Mouse (Mus musculus) heart, postnatal 10 days (tissue): ENCODE data around the gene Trnp1. TPM values are rescaled to one million over a fixed set of nuclear protein-coding genes. Genes with fewer than 3 reads are reported as not detected.
"Not testable (repeated sequence)": the region's sequence is repeated elsewhere in the genome, so short reads cannot be mapped to it uniquely, and the experiment has no call there.

Experiments used
- DNase-seq, 2 experiments: peaks; one replicate each; pipeline ENCODE4 v3.0.0; 2021
- intact Hi-C: fragments of 180-260 bp; cut with DNase I; formaldehyde crosslinking; loops from one replicate; pipeline ENCODE4 v1.15.1; 2025
- total RNA-seq, 2 experiments: library from RNA; stranded (reverse); gene quantifications; 2 replicates each; pipeline ENCODE4 v1.2.3; 2021

Gene Trnp1
- 1 to 10 TPM; 1.6 to 2.8 TPM for total RNA-seq

DNA sequence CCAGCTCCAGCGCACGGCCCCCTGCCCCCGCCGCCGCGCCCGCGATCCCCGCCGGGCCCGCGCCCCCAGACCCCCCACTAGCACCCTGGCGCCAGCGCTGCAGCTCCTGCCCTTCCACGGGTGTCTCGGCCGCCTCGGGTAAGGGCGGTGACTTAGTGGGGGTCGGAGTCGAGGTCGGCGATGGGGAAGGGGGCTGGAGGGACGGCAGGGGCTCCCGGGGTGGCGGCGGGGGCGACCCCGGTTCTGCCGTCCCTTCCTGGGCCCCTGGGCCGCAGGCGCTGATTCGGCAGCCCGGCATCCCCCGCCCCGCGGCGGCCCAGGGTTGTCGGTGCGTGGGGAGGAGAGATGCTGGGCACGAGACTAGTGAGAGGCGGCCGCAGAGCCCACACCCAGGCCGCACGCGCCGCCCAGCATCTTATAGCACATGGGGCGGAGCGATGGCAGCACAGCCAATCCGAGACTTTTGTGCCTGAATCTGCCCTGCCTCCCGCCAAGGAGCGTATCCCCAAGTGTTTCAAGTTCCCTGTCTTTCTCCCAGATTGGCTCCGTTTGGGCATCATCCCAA is at the start of gene Trnp1:
TSS of gene Trnp1 (minus strand) at position 391 of the 565 bp plus-strand sequence.
- intact Hi-C loops, result no loop called here
- peak; percentile 60 to 70 for DNase-seq

DNA sequence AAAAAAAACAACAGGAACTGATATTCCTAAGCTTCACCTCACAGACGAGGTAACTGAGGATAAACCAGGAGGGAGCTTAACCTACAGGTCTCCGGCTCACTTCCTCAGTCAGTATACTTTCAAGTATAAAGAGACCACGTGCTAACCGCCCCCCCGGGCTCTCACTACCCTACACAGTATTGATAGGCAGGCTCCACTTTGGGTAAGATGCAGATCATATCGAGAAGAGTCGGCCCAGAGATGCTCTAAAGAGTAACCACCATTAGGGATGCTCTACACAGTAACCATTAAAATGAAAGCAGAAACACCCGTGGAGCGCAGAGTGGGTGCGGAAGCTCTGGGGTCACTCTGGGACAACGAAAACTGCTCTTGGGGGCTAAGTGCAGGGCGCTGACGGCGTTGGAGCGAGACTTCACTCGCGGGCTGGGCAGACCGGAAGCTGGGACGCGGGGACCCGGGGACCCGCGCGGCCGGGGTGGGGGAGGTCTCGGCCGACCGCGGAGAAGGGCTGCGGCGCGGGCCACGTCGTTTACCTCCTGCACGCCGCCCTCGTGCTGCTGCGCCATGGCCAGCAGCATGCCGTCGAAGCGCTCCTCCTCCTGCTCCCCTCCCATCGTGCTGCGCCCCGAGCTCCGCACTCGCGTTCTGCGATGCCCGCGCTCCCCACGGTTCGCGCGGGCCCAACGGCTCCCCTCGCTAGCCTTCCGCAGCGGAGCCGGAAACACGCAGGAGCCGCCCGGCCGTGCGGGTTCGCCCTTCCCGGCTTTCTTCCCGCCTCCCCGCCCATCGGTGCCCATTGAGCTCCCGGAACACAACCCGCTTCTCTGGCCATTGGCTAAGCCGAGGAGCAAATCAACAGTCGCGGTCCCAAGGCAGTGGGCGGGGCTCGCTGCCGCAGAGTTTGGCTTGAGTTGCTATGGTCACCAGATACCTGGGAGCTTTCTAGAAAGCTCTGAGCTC is 47.2 kb upstream of the Trnp1 start, which contains the start of gene Nudc:
TSS of gene Nudc (minus strand) at position 725 of the 960 bp plus-strand sequence.
- intact Hi-C loops, result no loop called here
- DNase-seq, result peak; percentile 97

DNA sequence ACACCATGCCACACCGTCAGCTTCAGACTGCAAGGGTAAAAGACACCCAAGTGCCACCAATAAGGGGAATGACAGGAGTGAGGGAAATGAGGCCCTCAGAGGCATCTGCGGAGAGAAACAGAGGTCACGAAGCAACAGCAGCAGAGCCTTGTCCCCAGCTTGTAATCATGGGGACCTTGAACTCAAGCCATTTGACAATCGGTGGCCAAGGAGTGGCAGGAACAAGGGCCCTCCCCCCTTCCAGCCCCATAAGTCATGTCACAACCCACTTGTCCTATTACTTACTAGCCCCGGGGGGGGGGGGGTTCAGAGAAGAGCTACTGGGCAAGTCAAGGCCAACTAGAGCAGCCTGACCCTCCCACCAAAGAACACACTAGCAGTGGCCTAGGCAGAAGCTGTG is 38.3 kb upstream of the Trnp1 start:
- DNase-seq, result no peak
- intact Hi-C loops, result no loop called here

DNA sequence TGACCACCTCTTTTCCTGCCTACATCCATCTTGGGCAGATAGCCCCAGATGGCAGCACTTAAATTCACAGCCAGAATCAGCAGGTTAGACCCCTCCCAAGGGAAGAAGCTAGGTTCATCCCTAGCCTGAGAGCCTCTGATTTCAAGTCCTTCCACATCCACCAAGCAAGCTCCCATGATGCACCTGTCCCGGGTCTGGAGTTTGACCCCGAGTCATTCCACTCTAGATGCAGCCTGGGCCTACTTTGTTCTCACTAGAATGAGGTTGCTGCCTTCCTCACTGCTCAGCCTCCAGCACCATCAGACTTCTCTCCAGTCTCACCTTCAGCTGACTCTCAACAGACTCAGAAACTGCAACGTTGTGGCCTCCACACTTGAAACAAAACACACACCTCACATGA is 37.7 kb upstream of the Trnp1 start:
- DNase-seq, result no peak
- intact Hi-C loops, result no loop called here

DNA sequence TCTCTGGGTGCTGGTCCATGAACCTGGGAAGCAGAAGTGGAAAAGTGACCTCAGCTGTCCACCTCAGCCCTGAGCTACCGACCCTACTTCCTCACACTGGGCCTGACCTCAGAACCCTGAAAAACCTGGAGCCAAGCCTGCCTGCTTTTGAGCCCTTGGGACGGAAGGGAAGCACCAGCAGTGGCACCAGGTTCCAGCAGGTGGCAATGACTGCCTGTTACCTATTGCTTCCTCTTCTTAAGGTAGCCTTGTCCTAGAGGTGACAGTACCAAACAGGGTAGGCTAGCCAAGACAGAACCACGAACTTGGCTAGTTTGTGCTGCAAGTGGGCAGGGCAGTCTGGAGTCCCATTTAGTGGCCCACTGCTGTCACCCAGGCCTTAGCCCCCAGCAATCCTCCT is 34.4 kb upstream of the Trnp1 start:
- intact Hi-C loops, result no loop called here
- DNase-seq, result no peak

DNA sequence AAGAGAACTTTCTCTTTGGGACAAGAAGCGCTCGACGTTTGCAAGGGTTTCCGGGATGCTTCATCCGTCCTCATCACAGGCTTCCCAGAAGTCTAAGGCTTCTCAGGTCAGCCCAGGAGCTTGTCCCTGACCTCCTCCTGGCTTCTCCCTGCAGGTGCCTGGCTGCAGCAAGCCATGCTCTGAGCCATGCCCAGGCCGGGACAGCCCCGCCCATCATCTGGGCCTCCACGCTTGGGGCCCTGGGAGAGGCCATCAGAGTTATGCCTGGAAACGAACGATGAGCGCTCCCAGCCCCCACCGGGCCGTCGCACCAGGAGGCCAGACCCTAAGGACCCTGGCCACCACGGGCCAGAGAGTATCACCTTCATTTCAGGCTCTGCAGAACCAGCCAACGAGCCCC is 29.4 kb upstream of the Trnp1 start:
- no peak for DNase-seq
- intact Hi-C loops, result no loop called here

DNA sequence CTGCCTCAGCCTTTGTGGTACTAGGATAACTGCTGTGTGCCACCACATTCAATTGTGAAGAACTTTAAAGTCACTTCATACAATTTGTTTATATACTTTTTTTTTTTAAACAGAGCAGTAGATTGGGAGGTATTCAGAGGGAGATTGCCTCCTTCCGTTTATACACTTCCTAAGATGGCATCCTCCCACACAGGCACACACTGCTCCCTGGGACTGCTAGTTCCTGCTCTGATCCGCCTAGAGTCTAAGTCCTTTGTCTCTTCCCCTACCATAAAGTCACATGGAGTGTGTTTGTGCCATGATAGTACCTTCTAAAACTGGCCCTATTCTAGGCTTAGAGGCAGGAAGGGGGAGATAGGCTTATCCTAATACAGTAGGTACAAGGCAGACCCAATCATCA is 23.2 kb upstream of the Trnp1 start:
- intact Hi-C loops, result no loop called here
- DNase-seq, result no peak

DNA sequence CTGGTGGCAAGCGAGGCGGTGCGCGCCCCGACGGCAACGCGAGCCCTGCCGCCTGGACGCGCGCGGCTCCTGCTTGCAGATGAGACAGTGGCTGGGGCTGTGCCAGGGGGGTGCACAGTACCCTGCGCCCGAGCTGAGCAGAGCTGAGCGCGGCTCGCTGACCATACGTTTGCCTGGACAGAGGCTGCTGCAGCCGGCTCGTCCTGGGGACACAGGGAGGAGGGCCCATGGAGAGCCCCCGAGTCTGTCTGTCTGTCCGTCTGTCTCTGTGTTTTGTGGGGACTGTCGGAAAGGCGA is 21.0 kb upstream of the Trnp1 start:
- no peak for DNase-seq
- intact Hi-C loops, result loop anchor here (10.0 kb wide), 1 partner anchor 205 kb away; no protein-coding TSS in a partner anchor

DNA sequence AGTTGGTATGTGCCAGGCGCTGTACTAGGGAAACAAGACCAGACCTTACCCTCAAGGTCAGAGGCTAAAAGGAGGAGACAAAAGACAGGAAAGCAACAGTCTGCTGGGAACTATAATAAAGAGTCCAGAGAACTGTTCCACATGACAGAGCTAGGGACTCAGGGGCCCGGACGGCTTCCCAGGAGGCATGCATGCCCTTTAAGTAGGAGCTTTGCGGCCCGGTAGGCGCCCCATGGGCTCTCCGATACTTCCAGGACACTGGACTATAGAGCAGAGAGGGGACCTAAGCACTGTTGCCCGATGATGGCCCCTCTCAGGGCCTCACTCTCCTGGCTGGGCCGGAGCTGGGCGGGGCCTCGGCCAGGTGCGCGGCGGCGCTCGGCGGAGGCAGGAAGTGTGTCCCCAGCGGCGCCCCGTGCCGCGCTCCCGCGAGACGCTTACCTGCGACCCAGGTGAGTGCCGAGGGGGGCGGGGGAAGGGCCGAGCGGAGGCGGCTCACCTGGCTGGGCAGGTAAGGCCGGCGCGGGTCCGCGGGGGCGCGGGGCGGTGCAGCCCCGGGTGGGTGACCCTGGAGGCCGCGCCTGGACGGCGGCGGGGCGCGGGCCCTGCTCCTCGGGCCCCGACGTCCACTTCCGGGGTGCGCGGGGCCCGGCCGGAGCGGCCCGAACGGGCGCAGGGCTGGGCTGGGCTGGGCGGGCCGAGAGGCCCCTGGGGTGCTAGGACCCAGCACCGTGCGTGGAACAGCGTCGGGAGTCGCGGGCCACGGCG is 20.4 kb upstream of the Trnp1 start, which contains the start of gene Kdf1:
TSS of gene Kdf1 (plus strand) at position 363 of the 768 bp plus-strand sequence.
- no peak for DNase-seq

DNA sequence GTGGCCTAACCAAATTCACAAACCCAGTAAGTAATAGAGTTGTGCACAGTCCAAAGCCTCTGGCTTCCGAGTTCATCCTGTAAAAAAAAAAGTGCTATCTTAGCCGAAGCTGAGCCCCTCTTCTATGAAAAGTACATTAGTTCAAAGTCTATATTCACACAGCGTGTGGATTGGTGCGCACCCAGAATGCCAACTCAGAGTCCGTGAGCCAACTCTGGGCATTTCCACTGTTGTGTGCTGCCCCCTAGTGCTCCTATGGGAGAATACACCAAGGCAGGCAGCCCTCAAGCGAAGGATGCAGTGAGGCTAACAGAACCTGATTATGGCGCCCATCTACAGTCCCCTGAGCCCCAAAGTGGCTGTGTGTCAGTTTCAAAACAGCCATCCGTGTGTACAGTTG is 14.6 kb upstream of the Trnp1 start:
- DNase-seq, result peak; percentile 73 to 85
- intact Hi-C loops, result loop anchor here (5.0 to 10.0 kb wide), 2 partner anchors 91 to 198 kb away; no protein-coding TSS in a partner anchor

More for the DNA sequence above, 20.4 kb upstream of the Trnp1 start, which contains the start of gene Kdf1:
- intact Hi-C loops, result loop anchor here (10.0 kb wide), 1 partner anchor 204 kb away; no protein-coding TSS in a partner anchor

DNA sequence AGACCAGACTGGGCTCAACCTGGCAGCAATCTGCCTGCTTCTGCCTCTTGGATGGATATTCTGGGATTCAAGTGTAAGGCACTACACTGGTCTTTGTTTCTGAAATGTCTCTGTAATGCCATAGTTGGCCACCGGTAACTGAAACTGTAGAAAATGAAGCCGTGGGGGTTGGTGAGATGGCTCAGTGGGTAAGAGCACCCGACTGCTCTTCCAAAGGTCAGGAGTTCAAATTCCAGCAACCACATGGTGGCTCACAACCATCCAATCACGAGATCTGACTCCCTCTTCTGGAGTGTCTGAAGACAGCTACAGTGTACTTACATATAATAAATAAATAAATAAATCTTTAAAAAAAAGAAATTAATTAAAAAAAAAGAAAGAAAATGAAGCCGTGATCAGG is 14.2 kb upstream of the Trnp1 start:
- DNase-seq, result not testable (repeated sequence)
- intact Hi-C loops, result loop anchor here (5.0 to 10.0 kb wide), 2 partner anchors 90 to 198 kb away; no protein-coding TSS in a partner anchor

DNA sequence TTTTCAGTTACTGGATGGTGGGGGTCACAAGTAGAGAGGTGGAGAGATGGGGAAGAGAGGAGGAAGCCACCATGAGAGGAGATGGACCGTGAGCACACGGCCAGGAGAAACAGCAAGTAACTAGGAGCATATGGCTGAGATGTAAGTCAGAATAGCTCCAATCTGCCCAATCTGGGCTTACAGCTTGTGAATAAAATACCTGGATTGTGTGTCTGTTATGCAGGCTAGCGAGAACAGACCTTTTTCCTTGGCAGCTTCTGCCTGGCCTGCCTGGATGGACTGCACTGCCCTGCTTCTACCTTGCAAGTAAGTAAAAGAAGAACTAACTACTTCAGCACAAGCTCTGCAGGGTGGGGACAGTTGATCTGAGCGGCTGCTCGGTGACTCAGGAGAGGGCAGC is 12.7 kb upstream of the Trnp1 start:
- DNase-seq, result no peak
- intact Hi-C loops, result loop anchor here (5.0 to 10.0 kb wide), 2 partner anchors 89 to 196 kb away; no protein-coding TSS in a partner anchor

DNA sequence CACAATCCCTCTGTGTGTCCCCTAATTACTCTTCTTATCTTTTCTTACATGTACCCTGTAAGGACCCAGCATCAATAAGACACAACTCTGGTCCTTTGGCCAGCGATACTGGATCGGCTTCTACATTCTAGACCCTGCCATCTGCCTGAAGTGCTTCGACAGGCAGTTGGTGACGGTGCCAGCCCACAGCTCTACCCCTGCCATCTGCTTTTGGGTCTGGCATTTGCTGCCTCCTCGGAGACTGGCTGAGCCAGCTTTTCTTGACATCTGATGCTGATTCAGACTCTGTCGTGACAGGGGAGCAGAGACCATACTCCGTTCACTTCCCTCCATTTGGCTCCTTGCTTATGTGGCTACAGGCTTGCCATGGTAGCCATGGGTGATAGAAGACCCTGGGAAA is 10.6 kb upstream of the Trnp1 start:
- intact Hi-C loops, result no loop called here

DNA sequence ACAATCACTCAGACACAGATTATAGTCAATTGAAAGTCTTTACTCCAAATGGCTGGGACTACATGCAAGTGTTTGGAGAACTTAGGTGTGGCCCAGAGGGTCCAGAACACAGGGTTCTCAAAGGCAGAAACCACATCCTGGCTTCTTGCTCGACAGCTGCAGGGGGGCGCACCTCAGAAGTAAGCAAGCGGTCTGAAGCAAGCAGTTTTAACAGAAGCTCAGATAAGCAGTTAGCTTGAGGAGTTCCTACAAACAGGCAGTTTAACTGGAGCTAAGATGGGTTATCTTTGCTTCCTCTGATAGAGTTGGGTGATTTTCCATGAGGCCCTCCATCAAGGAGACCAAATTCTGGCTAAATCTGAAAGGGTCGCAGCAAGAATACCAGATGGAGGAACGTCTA is 8.2 kb upstream of the Trnp1 start:
- intact Hi-C loops, result no loop called here
- no peak for DNase-seq

More for the DNA sequence above, 10.6 kb upstream of the Trnp1 start:
- DNase-seq, result no peak

DNA sequence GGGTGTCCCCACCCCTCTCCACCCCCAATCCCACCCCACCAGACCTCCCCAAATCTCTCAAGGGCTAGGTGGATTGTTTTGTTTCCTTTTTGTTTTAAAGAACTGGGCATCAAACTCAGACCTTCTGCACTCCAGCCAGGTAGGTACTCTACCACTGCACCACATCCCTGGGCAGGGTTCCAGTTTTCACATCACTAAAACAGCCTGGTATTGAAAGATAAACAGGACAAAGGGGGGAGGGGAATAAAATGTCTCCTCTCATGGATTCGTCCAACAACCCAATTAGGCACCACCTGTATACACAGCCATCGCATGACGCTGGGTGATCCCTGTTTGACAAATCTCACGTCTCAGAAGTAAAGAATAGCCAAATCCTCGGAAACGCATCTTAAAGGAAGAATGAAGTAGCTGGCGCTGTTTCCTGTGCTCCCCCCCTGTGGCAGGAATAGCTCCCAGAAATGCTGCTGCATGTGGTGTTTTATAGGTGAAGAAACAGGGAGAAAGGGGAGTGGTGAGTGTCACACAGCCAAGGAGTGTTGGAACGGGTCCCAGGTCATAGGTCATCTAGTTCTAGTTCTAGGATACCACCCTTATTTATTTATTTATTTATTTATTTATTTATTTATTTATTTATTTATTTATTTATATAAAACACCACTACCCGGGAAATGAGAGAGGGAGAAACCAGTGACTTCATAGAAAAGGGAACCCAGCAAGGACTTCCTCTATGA is 6.6 kb upstream of the Trnp1 start:
- intact Hi-C loops, result no loop called here
- DNase-seq, result no peak

DNA sequence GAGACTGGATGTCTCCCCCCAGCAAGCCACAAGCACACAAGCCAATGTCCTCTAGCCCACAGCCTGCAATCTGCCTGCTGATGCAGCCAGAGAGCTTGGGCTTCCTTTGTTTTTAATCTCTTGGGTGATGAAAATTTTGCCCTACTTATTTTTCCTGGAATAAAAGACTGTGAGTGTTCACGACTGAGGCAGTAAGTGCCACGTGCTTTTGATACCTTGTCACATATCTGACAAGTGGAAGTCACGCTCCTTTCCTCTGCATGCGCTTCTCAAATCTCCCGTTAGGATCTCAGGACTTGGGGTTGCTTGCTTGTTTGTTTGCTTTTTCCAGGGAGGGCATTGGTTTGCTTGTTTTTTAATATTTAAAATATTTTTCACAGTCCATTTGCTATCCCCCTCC is 6.0 kb upstream of the Trnp1 start:
- no peak for DNase-seq
- intact Hi-C loops, result no loop called here

DNA sequence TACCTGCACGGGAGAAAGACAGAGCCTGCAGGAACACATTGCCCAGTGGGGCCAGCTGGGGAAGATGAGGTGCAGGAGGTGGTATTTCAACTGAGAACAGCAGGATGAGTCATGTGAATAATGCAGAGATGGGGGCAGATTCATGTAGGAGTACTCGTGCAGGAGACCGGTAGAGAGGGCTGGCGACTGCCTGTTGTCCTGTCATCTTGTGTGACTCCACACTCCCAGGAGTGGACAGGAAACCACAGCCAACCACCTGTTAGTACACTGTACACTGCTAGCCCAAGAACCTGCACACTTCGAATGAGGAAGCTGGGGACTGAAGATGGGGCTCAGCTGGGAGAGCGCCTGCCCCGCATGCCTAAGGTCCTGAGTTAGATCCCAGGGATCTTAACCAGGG is 3.2 kb upstream of the Trnp1 start:
- intact Hi-C loops, result no loop called here
- DNase-seq, result no peak

DNA sequence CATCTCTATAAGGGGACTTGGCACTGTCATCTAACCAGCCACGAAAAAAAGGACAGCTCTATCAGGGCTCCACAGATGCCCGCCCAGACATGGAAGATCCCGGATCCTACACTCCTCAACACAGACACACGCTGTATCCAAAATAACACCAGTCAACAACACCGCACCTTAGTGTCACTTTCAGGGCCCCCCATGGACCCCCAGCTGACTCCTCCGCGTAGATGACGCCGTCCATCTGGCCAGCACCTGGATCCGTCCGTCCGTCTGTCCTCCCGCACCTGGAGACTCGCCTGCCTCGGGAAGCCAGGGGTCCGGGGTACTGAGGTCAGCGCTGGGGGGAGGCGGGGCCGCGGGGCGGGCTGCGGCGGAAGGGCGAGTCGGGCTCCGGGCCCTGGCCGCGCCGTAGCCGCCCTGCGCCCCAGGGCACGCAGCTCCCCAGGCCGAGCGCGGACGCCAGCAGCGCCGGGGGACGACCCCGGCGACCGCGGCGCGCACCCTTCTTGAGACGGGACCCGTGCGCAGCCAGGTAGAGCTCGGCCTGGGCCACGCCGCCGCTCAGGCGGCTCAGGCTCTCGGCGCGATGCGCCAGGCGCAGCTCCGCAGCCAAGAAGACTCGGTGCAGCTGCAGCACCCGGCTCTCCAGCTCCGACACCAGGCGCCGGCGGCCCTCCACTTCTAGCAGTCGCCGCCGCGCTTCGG is 740 bp downstream of the Trnp1 start:
- peak; percentile 40 to 45 for DNase-seq
- intact Hi-C loops, result no loop called here

DNA sequence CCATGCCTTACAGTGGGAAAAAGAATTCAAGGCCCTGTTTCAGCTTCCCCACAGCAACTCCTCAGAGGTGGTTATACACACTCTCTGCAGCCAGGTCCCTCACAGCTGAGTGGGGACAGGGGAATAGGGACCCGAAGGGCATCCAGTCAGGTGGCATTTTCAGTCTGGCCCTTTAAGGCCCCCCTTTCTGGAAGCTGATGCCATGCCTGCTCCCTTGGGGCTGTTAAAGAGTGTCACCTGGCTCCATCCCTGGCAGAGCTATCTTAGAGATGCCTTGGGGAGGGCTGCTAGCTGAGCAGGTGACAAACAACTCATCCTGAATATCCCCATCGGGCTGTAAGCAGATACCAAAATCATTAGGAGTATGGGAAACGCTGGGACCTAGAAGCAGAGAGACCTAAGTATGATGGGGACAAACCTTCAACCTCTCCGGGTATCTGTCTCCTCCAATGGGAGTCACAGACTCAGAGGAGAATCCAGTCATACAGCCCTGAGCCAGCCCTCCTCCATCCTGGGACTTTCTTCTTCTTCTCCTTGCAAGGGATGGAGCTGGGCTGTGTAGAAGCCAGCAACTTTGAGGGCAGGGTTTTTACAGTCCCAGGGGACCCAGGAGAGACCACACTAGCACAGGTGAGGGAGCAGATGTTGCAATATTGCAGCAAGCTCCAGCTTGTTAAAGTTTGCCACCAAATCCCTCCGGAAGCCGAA is 1.5 kb downstream of the Trnp1 start:
- intact Hi-C loops, result no loop called here
- no peak for DNase-seq
